Mouse (Mus musculus): ENCODE measurements around the gene Nras.

DNA sequence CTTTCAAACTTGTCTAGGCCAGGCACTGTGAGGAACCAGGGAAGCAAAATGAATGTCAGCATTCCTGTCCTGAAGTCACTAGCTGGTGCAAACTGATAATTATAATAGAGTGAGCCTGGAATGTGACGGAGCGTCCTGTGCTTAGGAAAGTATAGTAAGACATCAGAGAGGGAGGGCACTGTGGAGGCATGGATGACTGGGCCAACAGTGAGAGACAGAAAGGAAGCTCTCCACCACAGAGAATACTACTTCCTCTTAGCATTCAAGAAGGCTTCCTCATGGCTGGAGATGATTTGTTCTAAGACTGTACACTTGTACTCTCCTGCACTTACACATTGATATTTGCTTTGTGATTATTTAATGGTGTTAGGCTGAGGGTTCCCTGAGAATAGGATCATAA, 40.7 kb upstream of the Nras start:
- TF ChIP-seq CTCF (IDR thresholded peaks at IDR 0.05; ENCODE audit: low read depth, low read length), result no peak
- TF ChIP-seq POLR2A (IDR thresholded peaks at IDR 0.05; ENCODE audit: extremely low read depth, insufficient read depth, low read length), result no peak

Data from liver, adult 2 months (tissue).